Mouse (Mus musculus): ENCODE measurements around the gene Ikzf5. TPM values are rescaled to one million over a fixed set of nuclear protein-coding genes. Genes with fewer than 3 reads are reported as not detected.
"Not testable (repeated sequence)": the region's sequence is repeated elsewhere in the genome, so short reads cannot be mapped to it uniquely, and the experiment has no call there.

Ikzf5 gene
- total and polyA plus RNA-seq, 3 experiments = 9.9 to 39.5 (median 33.5) TPM

- intact Hi-C loops (cut with DNase I) = no loop called here
- WGBS = 59% methylated on average over 2 of the region's 2 CpGs
- no peak for TF ChIP-seq EP300 (IDR thresholded peaks at IDR 0.05; ENCODE audit: insufficient read depth, low read depth, low read length)
- no peak for TF ChIP-seq POLR2A (IDR thresholded peaks at IDR 0.05; ENCODE audit: insufficient read depth, low read depth, low read length)
- TF ChIP-seq CTCF (IDR thresholded peaks at IDR 0.05) = no peak
Measured at GRCm38 (mm10) chr7:131424912-131425311, 14.6 kb upstream of the Ikzf5 start.

GRCm38 (mm10) chr7:131417605-131418004 lies 7.3 kb upstream of the Ikzf5 start:
- H3K27me3 ChIP-seq (ENCODE audit: control insufficient read depth, insufficient read depth, low read length) = no peaks in the 10 kb centered on the region
- DNase-seq = no peak
- H3K36me3 ChIP-seq (ENCODE audit: control insufficient read depth, insufficient read depth, low read length) = no peaks in the 10 kb centered on the region
- H3K9ac ChIP-seq (ENCODE audit: low read depth, low read length) = no peak overlapping the region
- no peak overlapping the region for H3K27ac ChIP-seq
- H3K4me3 ChIP-seq = no peak overlapping the region
- no peaks in the 10 kb centered on the region; the same call in 1 of the 2 replicates for H3K4me1 ChIP-seq (ENCODE audit: control insufficient read depth, insufficient read depth, low read length)
- TF ChIP-seq POLR2A (IDR thresholded peaks at IDR 0.05; ENCODE audit: insufficient read depth, low read depth, low read length) = no peak
- TF ChIP-seq CTCF (IDR thresholded peaks at IDR 0.05) = no peak
- TF ChIP-seq EP300 (IDR thresholded peaks at IDR 0.05; ENCODE audit: insufficient read depth, low read depth, low read length) = no peak
- intact Hi-C loops (cut with DNase I) = no loop called here
- peaks cover 3% of the 10 kb centered on the region for H3K79me2 ChIP-seq (replicated peaks; ENCODE audit: control insufficient read depth, insufficient read depth, low read length)

More at GRCm38 (mm10) chr7:131424912-131425311, 14.6 kb upstream of the Ikzf5 start:
- H3K36me3 ChIP-seq (ENCODE audit: control insufficient read depth, insufficient read depth, low read length) = no peaks in the 10 kb centered on the region
- H3K79me2 ChIP-seq (replicated peaks; ENCODE audit: control insufficient read depth, insufficient read depth, low read length) = peaks cover 2% of the 10 kb centered on the region; the same call in 1 of the 2 replicates
- H3K4me3 ChIP-seq = no peak overlapping the region
- no peaks in the 10 kb centered on the region for H3K27me3 ChIP-seq (ENCODE audit: control insufficient read depth, insufficient read depth, low read length)
- H3K4me1 ChIP-seq (ENCODE audit: control insufficient read depth, insufficient read depth, low read length) = no peaks in the 10 kb centered on the region
- H3K27ac ChIP-seq = no peak overlapping the region
- DNase-seq = no peak
- no peak overlapping the region for H3K9ac ChIP-seq (ENCODE audit: low read depth, low read length)

- DNase-seq; H3K36me3 ChIP-seq (ENCODE audit: control insufficient read depth, insufficient read depth, low read length); H3K27ac ChIP-seq; H3K4me1 ChIP-seq (ENCODE audit: control insufficient read depth, insufficient read depth, low read length); H3K79me2 ChIP-seq (replicated peaks; ENCODE audit: control insufficient read depth, insufficient read depth, low read length); H3K27me3 ChIP-seq (ENCODE audit: control insufficient read depth, insufficient read depth, low read length); H3K4me3 ChIP-seq; intact Hi-C loops (cut with DNase I); H3K9ac ChIP-seq (ENCODE audit: low read depth, low read length): not testable (repeated sequence)
Measured at GRCm38 (mm10) chr7:131416742-131417141, 6.4 kb upstream of the Ikzf5 start.

GRCm38 (mm10) chr7:131411941-131412270 lies 1.6 kb upstream of the Ikzf5 start:
- Histone ChIP-seq H3K9ac (ENCODE audit: low read depth, low read length) (no peak overlapping the region), H3K36me3 (ENCODE audit: control insufficient read depth, insufficient read depth, low read length) (peaks cover 6% of the 10 kb centered on the region), H3K27ac (peak overlapping the region; percentile 90), H3K79me2 (replicated peaks; ENCODE audit: control insufficient read depth, insufficient read depth, low read length) (peaks cover 7% of the 10 kb centered on the region), H3K4me3 (peak overlapping the region; percentile 95; the same call in 1 of the 2 replicates), H3K27me3 (ENCODE audit: control insufficient read depth, insufficient read depth, low read length) (no peaks in the 10 kb centered on the region), H3K4me1 (ENCODE audit: control insufficient read depth, insufficient read depth, low read length) (peaks cover 4% of the 10 kb centered on the region)
- 40% methylated on average over 2 of the region's 2 CpGs for WGBS
- no peak for DNase-seq
- intact Hi-C loops (cut with DNase I) = loop anchor here (5.0 kb wide), 2 partner anchors 130 to 150 kb away; partner anchors contain the start of genes Bub3 and Hmx3
- TF ChIP-seq CTCF (IDR thresholded peaks at IDR 0.05) (no peak), EP300 (IDR thresholded peaks at IDR 0.05; ENCODE audit: insufficient read depth, low read depth, low read length) (no peak), POLR2A (IDR thresholded peaks at IDR 0.05; ENCODE audit: insufficient read depth, low read depth, low read length) (no peak)

GRCm38 (mm10) chr7:131411221-131411940 lies 1.1 kb upstream of the Ikzf5 start:
- no peaks in the 10 kb centered on the region for H3K27me3 ChIP-seq (ENCODE audit: control insufficient read depth, insufficient read depth, low read length)
- intact Hi-C loops (cut with DNase I) = loop anchor here (5.0 kb wide), 2 partner anchors 131 to 151 kb away; partner anchors contain the start of genes Bub3 and Hmx3
- TF ChIP-seq POLR2A (IDR thresholded peaks at IDR 0.05; ENCODE audit: insufficient read depth, low read depth, low read length) (no peak), CTCF (IDR thresholded peaks at IDR 0.05) (no peak), EP300 (IDR thresholded peaks at IDR 0.05; ENCODE audit: insufficient read depth, low read depth, low read length) (no peak)
- H3K27ac ChIP-seq = peak overlapping the region; percentile 90
- H3K4me1 ChIP-seq (ENCODE audit: control insufficient read depth, insufficient read depth, low read length) = peaks cover 4% of the 10 kb centered on the region
- peak overlapping the region; percentile 20 for H3K9ac ChIP-seq (ENCODE audit: low read depth, low read length)
- peaks cover 6% of the 10 kb centered on the region for H3K36me3 ChIP-seq (ENCODE audit: control insufficient read depth, insufficient read depth, low read length)
- peak overlapping the region; percentile 95 for H3K4me3 ChIP-seq
- peaks cover 7% of the 10 kb centered on the region for H3K79me2 ChIP-seq (replicated peaks; ENCODE audit: control insufficient read depth, insufficient read depth, low read length)
- 17% methylated on average over 10 of the region's 10 CpGs for WGBS
- DNase-seq = peak; percentile 33 to 39

GRCm38 (mm10) chr7:131409988-131410385 lies 334 bp downstream of the Ikzf5 start:
- H3K27ac ChIP-seq = peak overlapping the region; percentile 90
- no peak for DNase-seq
- no peaks in the 10 kb centered on the region for H3K27me3 ChIP-seq (ENCODE audit: control insufficient read depth, insufficient read depth, low read length)
- H3K4me1 ChIP-seq (ENCODE audit: control insufficient read depth, insufficient read depth, low read length) = peaks cover 4% of the 10 kb centered on the region
- WGBS = under 1% methylated on average over 38 of the region's 38 CpGs
- H3K4me3 ChIP-seq = peak overlapping the region; percentile 95
- H3K79me2 ChIP-seq (replicated peaks; ENCODE audit: control insufficient read depth, insufficient read depth, low read length) = peaks cover 7% of the 10 kb centered on the region
- peaks cover 6% of the 10 kb centered on the region for H3K36me3 ChIP-seq (ENCODE audit: control insufficient read depth, insufficient read depth, low read length)
- peak overlapping the region; percentile 81 for H3K9ac ChIP-seq (ENCODE audit: low read depth, low read length)
- TF ChIP-seq POLR2A (IDR thresholded peaks at IDR 0.05; ENCODE audit: insufficient read depth, low read depth, low read length) = no peak
- no peak for TF ChIP-seq EP300 (IDR thresholded peaks at IDR 0.05; ENCODE audit: insufficient read depth, low read depth, low read length)
- TF ChIP-seq CTCF (IDR thresholded peaks at IDR 0.05) = no peak
- intact Hi-C loops (cut with DNase I) = loop anchor here (1.0 to 5.0 kb wide), 3 partner anchors 48 to 152 kb away; partner anchors contain the start of genes 2310057M21Rik, Bub3 and Hmx3

Data from heart, adult 2 months (tissue).